Mouse (Mus musculus) midbrain, embryonic 11.5 days (tissue): ENCODE data around the gene Bhlhb9. TPM values are rescaled to one million over a fixed set of nuclear protein-coding genes. Genes with fewer than 3 reads are reported as not detected.

Experiments used
- ATAC-seq: fragments of 200-750 bp; cut with Nextera tagmentation; 2 replicates; pipeline ENCODE4 v1.8.0; 2017; ENCODE audit warnings: moderate TSS enrichment, moderate library complexity; ENCODE audit not compliant: low FRiP score
- DNase-seq: peaks from one replicate; pipeline ENCODE4 v3.0.0; 2015; ENCODE audit warnings: low spot score; ENCODE audit errors: missing footprints
- H3K27ac ChIP-seq: fragments of 300-500 bp; sonication (generic); 2 replicates; pipeline ENCODE4 v1.5.1; 2014; ENCODE audit warnings: low read depth, low read length
- H3K27me3 ChIP-seq: fragments of 300-500 bp; sonication (generic); 2 replicates; pipeline ENCODE4 v1.6.1; 2014; ENCODE audit warnings: mild to moderate bottlenecking, low read length, moderate library complexity, mixed read lengths; ENCODE audit not compliant: control insufficient read depth, insufficient read depth
- H3K36me3 ChIP-seq: fragments of 300-500 bp; sonication (generic); 2 replicates; pipeline ENCODE4 v1.6.1; 2014; ENCODE audit warnings: mild to moderate bottlenecking, low read length, moderate library complexity, mixed read lengths; ENCODE audit not compliant: control insufficient read depth, insufficient read depth
- H3K4me1 ChIP-seq: fragments of 300-500 bp; sonication (generic); 2 replicates; pipeline ENCODE4 v1.6.1; 2014; ENCODE audit warnings: low read length; ENCODE audit not compliant: control insufficient read depth, insufficient read depth
- H3K4me2 ChIP-seq: fragments of 300-500 bp; sonication (generic); 2 replicates; pipeline ENCODE4 v1.6.1; 2014; ENCODE audit warnings: mild to moderate bottlenecking, moderate library complexity
- H3K4me3 ChIP-seq: fragments of 300-500 bp; sonication (generic); 2 replicates; pipeline ENCODE4 v1.5.1; 2014; ENCODE audit warnings: low read depth, low read length
- H3K9ac ChIP-seq: fragments of 300-500 bp; sonication (generic); 2 replicates; pipeline ENCODE4 v1.6.1; 2014; ENCODE audit warnings: low read length
- H3K9me3 ChIP-seq: fragments of 300-500 bp; sonication (generic); 2 replicates; pipeline ENCODE4 v1.6.1; 2016; ENCODE audit warnings: low read length; ENCODE audit not compliant: control insufficient read depth
- WGBS: fragments of 180-500 bp; shearing (Covaris S2); extraction: QIAGEN DNeasy Blood & Tissue Kit; methylation state at CpG from one replicate; pipeline ENCODE4 v1.1.7; 2014; 5-methylcytosine and 5-hydroxymethylcytosine counted together
- microRNA counts: library from miRNA; unstranded; fragments of <30 nt; microRNA quantifications from one replicate; lab custom pipeline; 2015
- microRNA-seq: library from miRNA; unstranded; fragments of <30 nt; microRNA quantifications from one replicate; pipeline ENCODE4, GENCODE M21; 2017
- polyA plus RNA-seq: library from polyadenylated mRNA; unstranded; fragments of >200 nt; fragmentation: Nextera tagmentation; extraction: Ambion mirVana; gene quantifications from 2 replicates; pipeline ENCODE4 v1.2.1, GENCODE M21; 2014

Gene Bhlhb9
- polyA plus RNA-seq, 1 experiment from 2014 or later, result 67.1 TPM

DNA sequence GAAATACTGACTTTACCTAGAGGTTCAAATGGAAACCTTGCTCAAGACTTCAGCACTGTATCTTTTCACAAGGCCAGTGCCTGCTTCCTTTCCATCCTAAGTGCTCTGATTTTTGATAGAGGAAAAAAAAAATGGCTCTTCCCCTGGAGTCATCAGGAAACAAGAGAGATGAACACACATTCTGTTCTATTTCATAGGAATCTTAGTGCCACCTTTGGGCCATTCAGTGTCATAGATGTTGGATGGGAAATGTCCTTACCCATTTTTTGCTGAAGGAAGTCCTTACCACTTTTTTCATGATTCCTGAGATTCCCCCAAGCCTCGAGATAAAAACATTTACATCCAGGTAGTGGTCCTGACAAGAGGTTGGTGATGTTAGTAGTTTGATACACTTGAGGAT, 139.1 kb downstream of the Bhlhb9 start:
- Histone ChIP-seq H3K9ac (no peak overlapping the region), H3K27me3 (no peaks in the 10 kb centered on the region), H3K9me3 (no peaks in the 10 kb centered on the region), H3K4me3 (no peak overlapping the region), H3K4me2 (no peak overlapping the region), H3K36me3 (no peaks in the 10 kb centered on the region), H3K4me1 (no peaks in the 10 kb centered on the region), H3K27ac (no peak overlapping the region)
- DNase-seq (no peak), ATAC-seq (no peak)
- 56% methylated on average over 1 of the region's 1 CpGs for WGBS

MicroRNAs encoded within 50 kb of the gene (microRNA counts, 519-probe panel; counts per million panel counts)
- not detected for microRNA mmu-miR-1970 (lab: Ali Mortazavi, UCI)

Small RNA genes within 50 kb of the gene (microRNA-seq; reads per million reads assigned to microRNA genes)
- gene Mir1970, result not detected

Other genes with a start within 250 kb of the Bhlhb9 start
- not detected in 2 replicates for gene Nxf7, start 198.8 kb upstream of the Bhlhb9 start, polyA plus RNA-seq
- gene Prame, start 169.9 kb upstream of the Bhlhb9 start, polyA plus RNA-seq, result not detected in 2 replicates
- not detected in 2 replicates for gene Tcp11x2, start 103.8 kb upstream of the Bhlhb9 start, polyA plus RNA-seq
- not detected in 2 replicates for gene Tmsb15a, start 72.3 kb upstream of the Bhlhb9 start, polyA plus RNA-seq
- gene Armcx5, start 54.9 kb upstream of the Bhlhb9 start, polyA plus RNA-seq, result 9.6 and 10.4 TPM in 2 replicates
- gene Gprasp1, start 54.9 kb upstream of the Bhlhb9 start, polyA plus RNA-seq, result 76.7 and 81.4 TPM in 2 replicates
- gene Gprasp2, start 41.4 kb downstream of the Bhlhb9 start, polyA plus RNA-seq, result 38.9 and 48.1 TPM in 2 replicates
- gene Arxes2, start 196.2 kb downstream of the Bhlhb9 start, polyA plus RNA-seq, result 152 and 164 TPM in 2 replicates
- 50.2 and 51.4 TPM in 2 replicates for gene Arxes1, start 235.8 kb downstream of the Bhlhb9 start, polyA plus RNA-seq